In the genomic region with DNA sequence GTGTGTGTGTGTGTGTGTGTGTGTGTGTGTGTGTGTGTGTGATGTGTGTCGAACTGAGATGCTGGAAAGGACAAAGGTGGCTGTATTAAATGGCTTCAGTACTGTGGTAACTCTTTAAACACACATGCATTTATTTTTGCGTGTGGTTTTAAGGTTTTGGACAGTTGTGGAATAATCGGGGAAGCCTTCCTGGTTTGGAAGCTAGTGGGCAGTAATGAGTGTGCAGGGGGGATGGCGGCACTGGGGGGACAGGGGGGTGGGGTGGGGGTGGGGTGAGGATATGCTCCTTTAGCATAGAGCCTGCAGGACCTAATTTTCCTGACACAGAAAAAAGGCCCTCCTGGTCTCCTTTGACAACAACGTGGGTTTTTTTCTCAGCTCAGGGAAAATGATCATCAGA, we compare ENCODE assay signal across 9 mouse cellular contexts. TPM values are rescaled to one million over a fixed set of nuclear protein-coding genes. Genes with fewer than 3 reads are reported as not detected.
DNase-seq lines count a peak whose midpoint lies in the region; ATAC-seq lines count a peak whose summit lies in the region.
"Had no signal": no experiment of that assay in that cellular context is flagged by ENCODE, and none has a peak within 500 bp of the region (broad histone marks: within the 10 kb centered on the region; RNA-seq: fewer than 3 reads in every experiment).

No protein-coding gene starts in this region.

- 0 out of 2 replicates have a peak overlapping the region, but pooled peaks have one; percentile 85 for H3K9ac ChIP-seq in kidney, embryonic 15.5 days
- H3K9ac ChIP-seq in hindbrain, embryonic 15.5 days = peak overlapping the region; percentile 90
- peak overlapping the region; percentile 79 for H3K9ac ChIP-seq in midbrain, embryonic 16.5 days (ENCODE audit: low read depth, low read length)

- no peaks in the 10 kb centered on the region for H3K36me3 ChIP-seq in kidney, embryonic 15.5 days
- no peaks in the 10 kb centered on the region for H3K36me3 ChIP-seq in embryonic facial prominence, embryonic 10.5 days (replicated peaks)
- H3K36me3 ChIP-seq in hindbrain, embryonic 15.5 days = no peaks in the 10 kb centered on the region
- no peaks in the 10 kb centered on the region for H3K36me3 ChIP-seq in midbrain, embryonic 16.5 days (ENCODE audit: control insufficient read depth, insufficient read depth, low read length)

- H3K9me3 ChIP-seq in kidney, embryonic 15.5 days (replicated peaks) = no peaks in the 10 kb centered on the region
- H3K9me3 ChIP-seq in embryonic facial prominence, embryonic 10.5 days = no peaks in the 10 kb centered on the region
- no peaks in the 10 kb centered on the region for H3K9me3 ChIP-seq in hindbrain, embryonic 15.5 days
- H3K9me3 ChIP-seq in midbrain, embryonic 16.5 days (replicated peaks; ENCODE audit: control insufficient read depth, low read length, poor library complexity, severe bottlenecking) = no peaks in the 10 kb centered on the region

- peak overlapping the region; percentile 92 for H3K4me3 ChIP-seq in kidney, embryonic 15.5 days (replicated peaks)
- peak overlapping the region; percentile 81 for H3K4me3 ChIP-seq in embryonic facial prominence, embryonic 10.5 days
- peak overlapping the region; percentile 97 for H3K4me3 ChIP-seq in hindbrain, embryonic 15.5 days
- peak overlapping the region; percentile 91 for H3K4me3 ChIP-seq in midbrain, embryonic 16.5 days (ENCODE audit: low read depth, low read length)

- H3K27ac ChIP-seq in kidney, embryonic 15.5 days = no peak overlapping the region
- H3K27ac ChIP-seq in embryonic facial prominence, embryonic 10.5 days (replicated peaks) = no peak overlapping the region
- peak overlapping the region; percentile 93 for H3K27ac ChIP-seq in hindbrain, embryonic 15.5 days (replicated peaks)
- peak overlapping the region; percentile 90; the same call in 1 of the 2 replicates for H3K27ac ChIP-seq in midbrain, embryonic 16.5 days (ENCODE audit: low read length)

- DNase-seq in kidney, postnatal 36 days = no peak
- DNase-seq in embryonic facial prominence, embryonic 10.5 days (ENCODE audit: low spot score) = no peak
- no peak for DNase-seq in urinary bladder, postnatal 4 days (ENCODE audit: low spot score in 2 of 2)
- no peak for DNase-seq in frontal cortex, postnatal 14 days (ENCODE audit: low spot score in 2 of 2)

- 6% methylated on average over 5 of the region's 5 CpGs for WGBS in kidney, embryonic 15.5 days
- WGBS in embryonic facial prominence, embryonic 10.5 days = 8% methylated on average over 5 of the region's 5 CpGs
- under 1% methylated on average over 5 of the region's 5 CpGs for WGBS in hindbrain, embryonic 15.5 days
- 2% methylated on average over 5 of the region's 5 CpGs for WGBS in midbrain, embryonic 16.5 days

- no peak for ATAC-seq in kidney, embryonic 15.5 days (replicated peaks; ENCODE audit: low FRiP score)
- no peak for ATAC-seq in hindbrain, embryonic 15.5 days (ENCODE audit: low FRiP score, low read depth)
- no peak for ATAC-seq in midbrain, embryonic 16.5 days
- no peak for ATAC-seq in frontal cortex, adult (ENCODE audit: low TSS enrichment)
- ATAC-seq: Patski had no signal

- peak overlapping the region; percentile 92 for H3K4me2 ChIP-seq in kidney, embryonic 15.5 days
- H3K4me2 ChIP-seq in hindbrain, embryonic 15.5 days = peak overlapping the region; percentile 72
- peak overlapping the region; percentile 91 for H3K4me2 ChIP-seq in midbrain, embryonic 16.5 days (ENCODE audit: low read length)

- H3K4me1 ChIP-seq in kidney, embryonic 15.5 days = peaks cover 52% of the 10 kb centered on the region
- H3K4me1 ChIP-seq in embryonic facial prominence, embryonic 10.5 days = peaks cover 48% of the 10 kb centered on the region
- H3K4me1 ChIP-seq in hindbrain, embryonic 15.5 days (replicated peaks) = peaks cover 62% of the 10 kb centered on the region
- H3K4me1 ChIP-seq in midbrain, embryonic 16.5 days (ENCODE audit: control insufficient read depth, insufficient read depth, low read length) = peaks cover 22% of the 10 kb centered on the region

- peaks cover 6% of the 10 kb centered on the region; the same call in 1 of the 2 replicates for H3K27me3 ChIP-seq in kidney, embryonic 15.5 days
- peaks cover 22% of the 10 kb centered on the region for H3K27me3 ChIP-seq in embryonic facial prominence, embryonic 10.5 days (replicated peaks; ENCODE audit: low read depth, poor library complexity, severe bottlenecking)
- no peaks in the 10 kb centered on the region for H3K27me3 ChIP-seq in hindbrain, embryonic 15.5 days
- no peaks in the 10 kb centered on the region for H3K27me3 ChIP-seq in midbrain, embryonic 16.5 days (ENCODE audit: control insufficient read depth, insufficient read depth, low read depth, low read length)
- H3K27me3 ChIP-seq: Patski had no signal

RNA-seq across cellular contexts. Expression of a gene that starts 2.2 kb away (rescaled TPM):
- polyA plus RNA-seq in kidney, embryonic 15.5 days (2015; fragmentation: Nextera tagmentation; extraction: Ambion mirVana) = 6.2 and 6.5 TPM in 2 replicates
- 2.2 and 2.7 TPM in 2 replicates for polyA plus RNA-seq in embryonic facial prominence, embryonic 10.5 days (2016; fragmentation: Nextera tagmentation; extraction: Ambion mirVana)
- polyA plus RNA-seq in hindbrain, embryonic 15.5 days (2015; fragmentation: Nextera tagmentation; extraction: Ambion mirVana) = 15.5 and 16.7 TPM in 2 replicates
- 11.2 and 11.9 TPM in 2 replicates for polyA plus RNA-seq in midbrain, embryonic 16.5 days (2015; fragmentation: Nextera tagmentation; extraction: Ambion mirVana)

Comparison
In these comparisons a context has a peak if more than half of its experiments do, and no peak if none do; other contexts are left out.
1. H3K27ac ChIP-seq: peak in hindbrain, embryonic 15.5 days (single experiment) and midbrain, embryonic 16.5 days (single experiment); none in kidney, embryonic 15.5 days (single experiment) and embryonic facial prominence, embryonic 10.5 days (single experiment).
2. Peak in every context shown above with its lines, with median percentiles within 50 percentile points of each other: H3K4me2 ChIP-seq, H3K4me3 ChIP-seq and H3K9ac ChIP-seq.